Mouse (Mus musculus) liver, embryonic 15.5 days (tissue): ENCODE results near the gene Plch2. TPM values are rescaled to one million over a fixed set of nuclear protein-coding genes. Genes with fewer than 3 reads are reported as not detected.
A peak's percentile ranks its signal among the peaks of the same experiment; 100 is the strongest.

ENCODE experiments used
- ATAC-seq: fragments of 200-750 bp; cut with Nextera tagmentation; 2 replicates; pipeline ENCODE4 v1.8.0; 2017; ENCODE audit warnings: moderate number of reproducible peaks, mild to moderate bottlenecking, moderate library complexity; ENCODE audit not compliant: insufficient read depth
- H3K27ac ChIP-seq: fragments of 300-500 bp; sonication (generic); replicated peaks from 2 replicates; pipeline ENCODE4 v1.5.1; 2015; ENCODE audit warnings: mild to moderate bottlenecking, inconsistent platforms
- H3K27me3 ChIP-seq: fragments of 300-500 bp; sonication (generic); 2 replicates; pipeline ENCODE4 v1.6.1; 2015; ENCODE audit warnings: mild to moderate bottlenecking, inconsistent platforms
- H3K36me3 ChIP-seq: fragments of 300-500 bp; sonication (generic); replicated peaks from 2 replicates; pipeline ENCODE4 v1.6.1; 2015; ENCODE audit warnings: moderate library complexity, mild to moderate bottlenecking, inconsistent platforms
- H3K4me1 ChIP-seq: fragments of 300-500 bp; sonication (generic); replicated peaks from 2 replicates; pipeline ENCODE4 v1.6.1; 2015; ENCODE audit warnings: inconsistent platforms
- H3K4me2 ChIP-seq: fragments of 300-500 bp; sonication (generic); 2 replicates; pipeline ENCODE4 v1.6.1; 2015; ENCODE audit warnings: moderate library complexity, mild to moderate bottlenecking, inconsistent platforms
- H3K4me3 ChIP-seq: fragments of 300-500 bp; sonication (generic); replicated peaks from 2 replicates; pipeline ENCODE4 v1.5.1; 2015; ENCODE audit warnings: mild to moderate bottlenecking, inconsistent platforms
- H3K9ac ChIP-seq: fragments of 300-500 bp; sonication (generic); 2 replicates; pipeline ENCODE4 v1.6.1; 2015; ENCODE audit warnings: moderate library complexity, mild to moderate bottlenecking, inconsistent platforms
- H3K9me3 ChIP-seq: fragments of 300-500 bp; sonication (generic); replicated peaks from 2 replicates; pipeline ENCODE4 v1.6.1; 2016; ENCODE audit warnings: inconsistent platforms
- WGBS: fragments of 180-500 bp; shearing (Covaris S2); methylation state at CpG from one replicate; pipeline ENCODE4 v1.1.7; 2015; ENCODE audit warnings: mixed read lengths; ENCODE audit not compliant: insufficient replicate concordance; 5-methylcytosine and 5-hydroxymethylcytosine counted together
- polyA plus RNA-seq: library from polyadenylated mRNA; unstranded; fragments of >200 nt; fragmentation: Nextera tagmentation; extraction: Ambion mirVana; gene quantifications from 2 replicates; pipeline ENCODE4 v1.2.1, GENCODE M21; 2015

The Plch2 gene
- polyA plus RNA-seq, 1 experiment from 2014 or later, result not detected

DNA sequence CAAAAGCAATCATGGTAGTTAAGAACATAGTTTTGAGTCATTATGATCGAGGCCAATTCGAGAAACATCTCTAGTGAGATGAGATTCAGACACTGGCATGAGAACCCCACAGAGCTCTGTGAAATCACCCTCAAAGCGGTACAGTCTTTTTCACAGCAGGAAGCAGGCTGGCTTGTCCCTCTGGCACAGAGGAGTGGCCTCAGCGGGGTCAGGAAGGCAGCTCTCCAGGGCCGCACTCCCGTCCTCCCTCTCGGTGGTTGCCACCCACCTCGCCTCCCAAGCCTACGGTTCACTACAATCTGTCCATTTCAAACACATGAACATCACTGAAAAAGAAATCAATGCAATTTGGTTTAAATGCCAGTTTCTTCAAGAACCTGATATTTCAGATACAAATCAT, 17.8 kb upstream of the Plch2 start:
- 80% methylated on average over 9 of the region's 9 CpGs for WGBS
- H3K9me3 ChIP-seq, result no peaks in the 10 kb centered on the region
- peaks cover 98% of the 10 kb centered on the region for H3K36me3 ChIP-seq
- H3K27me3 ChIP-seq, result no peaks in the 10 kb centered on the region
- H3K4me1 ChIP-seq, result peaks cover 5% of the 10 kb centered on the region; the same call in 1 of the 2 replicates
- no peak overlapping the region for H3K4me3 ChIP-seq
- no peak overlapping the region for H3K9ac ChIP-seq
- no peak overlapping the region for H3K27ac ChIP-seq
- no peak overlapping the region for H3K4me2 ChIP-seq
- no peak for ATAC-seq

DNA sequence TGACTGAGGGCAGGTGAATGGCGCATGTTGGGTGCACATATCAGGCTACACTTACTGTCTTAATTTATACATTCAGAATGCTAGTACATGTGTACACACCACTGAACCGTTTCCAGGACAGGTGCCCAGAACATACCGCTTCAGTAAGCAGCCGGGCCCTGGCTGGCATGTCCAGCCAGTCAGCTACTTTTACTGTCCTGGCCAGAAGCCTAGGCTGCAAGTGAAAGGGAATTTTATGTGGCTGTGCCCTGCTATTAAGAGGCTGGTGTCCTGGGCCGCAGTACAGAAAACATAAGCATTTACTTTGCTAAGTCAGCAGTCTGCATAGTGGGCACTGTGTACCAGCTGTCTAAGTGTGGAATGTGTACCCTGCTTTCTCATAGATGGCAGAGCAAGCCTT, 14.3 kb upstream of the Plch2 start:
- Histone ChIP-seq H3K9me3 (no peaks in the 10 kb centered on the region), H3K4me2 (no peak overlapping the region), H3K27ac (no peak overlapping the region), H3K4me3 (no peak overlapping the region), H3K27me3 (no peaks in the 10 kb centered on the region), H3K36me3 (peaks cover 81% of the 10 kb centered on the region), H3K9ac (no peak overlapping the region), H3K4me1 (peaks cover 34% of the 10 kb centered on the region)
- 86% methylated on average over 5 of the region's 5 CpGs for WGBS
- no peak for ATAC-seq

DNA sequence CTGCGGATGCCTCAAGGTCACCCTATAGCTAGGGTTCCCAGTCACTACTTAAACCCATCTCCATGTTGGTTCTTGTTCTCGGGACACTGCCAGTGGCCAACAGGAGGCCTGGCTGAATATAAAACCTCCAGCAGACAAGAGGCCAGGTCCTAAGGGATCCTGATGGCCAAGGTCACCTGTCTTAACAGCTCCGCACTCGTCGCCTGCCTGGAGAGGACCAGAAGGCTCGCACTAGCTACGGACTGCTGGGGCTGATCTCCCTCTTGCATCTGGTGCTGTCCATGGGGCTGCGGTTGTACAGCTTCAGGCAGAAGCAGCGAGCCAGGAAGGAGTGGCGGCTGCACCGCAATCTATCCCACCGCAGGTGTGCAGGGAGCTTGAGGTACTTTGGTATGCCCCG, 13.6 kb upstream of the Plch2 start:
- Histone ChIP-seq H3K27me3 (no peaks in the 10 kb centered on the region), H3K9ac (no peak overlapping the region), H3K4me2 (no peak overlapping the region), H3K27ac (no peak overlapping the region), H3K4me3 (no peak overlapping the region), H3K4me1 (peaks cover 36% of the 10 kb centered on the region), H3K9me3 (no peaks in the 10 kb centered on the region), H3K36me3 (peaks cover 73% of the 10 kb centered on the region)
- 86% methylated on average over 13 of the region's 13 CpGs for WGBS
- no peak for ATAC-seq

DNA sequence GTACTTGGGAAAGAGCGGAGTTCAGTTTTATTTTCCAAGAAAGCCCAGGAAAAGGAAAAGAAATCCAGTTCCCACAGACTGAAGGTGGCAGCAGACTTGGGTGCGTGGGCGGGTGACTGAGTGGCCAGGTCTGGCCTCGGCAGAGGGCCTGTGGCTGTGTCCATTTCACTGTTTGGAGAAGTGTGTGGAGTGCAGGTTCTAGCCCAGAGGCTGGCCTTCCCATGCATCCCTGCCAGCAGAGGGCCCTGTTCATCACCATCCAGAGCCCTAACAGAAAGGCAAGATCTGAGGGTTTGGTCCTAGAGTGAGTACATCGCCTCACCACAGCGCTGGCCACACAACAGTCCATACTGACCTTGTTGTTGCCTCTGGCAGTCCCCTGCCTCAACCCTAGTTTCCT, 12.6 kb upstream of the Plch2 start:
- ATAC-seq, result no peak
- H3K9ac ChIP-seq, result no peak overlapping the region
- peaks cover 35% of the 10 kb centered on the region for H3K4me1 ChIP-seq
- no peak overlapping the region for H3K27ac ChIP-seq
- H3K4me3 ChIP-seq, result no peak overlapping the region
- 81% methylated on average over 6 of the region's 6 CpGs for WGBS
- H3K27me3 ChIP-seq, result no peaks in the 10 kb centered on the region
- H3K36me3 ChIP-seq, result peaks cover 63% of the 10 kb centered on the region
- no peaks in the 10 kb centered on the region for H3K9me3 ChIP-seq
- no peak overlapping the region for H3K4me2 ChIP-seq

DNA sequence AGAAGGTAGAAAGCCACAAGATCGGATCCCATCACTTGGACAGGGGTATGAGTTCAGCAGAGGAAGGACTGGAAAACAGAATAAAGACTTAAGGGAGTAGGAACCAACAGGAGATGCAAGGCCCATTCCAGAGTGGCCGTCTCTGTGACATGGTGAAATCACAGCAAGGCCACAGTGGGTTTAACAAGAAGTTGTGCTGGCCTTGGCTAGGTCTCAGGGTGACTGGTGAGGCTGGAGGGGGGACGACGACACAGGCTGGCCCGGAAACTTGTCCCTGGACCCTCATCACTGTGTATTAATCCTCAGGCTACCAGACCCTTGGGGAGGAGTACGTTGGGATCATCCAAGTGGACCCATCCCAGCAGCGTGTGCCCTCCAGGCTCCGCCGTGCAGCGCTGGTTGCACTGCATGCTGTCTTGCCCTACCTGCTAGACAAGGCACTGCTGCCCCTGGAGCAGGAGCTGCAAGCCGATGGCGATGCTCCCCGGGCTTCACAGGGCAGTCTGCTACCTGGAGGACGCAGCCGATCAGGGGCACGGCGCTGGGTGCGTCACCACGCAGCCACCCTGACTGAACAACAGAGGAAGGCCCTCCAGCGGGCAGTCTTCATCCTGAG, 11.9 kb upstream of the Plch2 start:
- Histone ChIP-seq H3K9ac (peak overlapping the region; percentile 81; the same call in 1 of the 2 replicates), H3K27ac (no peak overlapping the region), H3K4me2 (peak overlapping the region; percentile 97; the same call in 1 of the 2 replicates), H3K27me3 (no peaks in the 10 kb centered on the region), H3K4me3 (peak overlapping the region; percentile 73), H3K4me1 (peaks cover 35% of the 10 kb centered on the region), H3K9me3 (no peaks in the 10 kb centered on the region), H3K36me3 (peaks cover 56% of the 10 kb centered on the region)
- ATAC-seq, result no peak
- 90% methylated on average over 20 of the region's 20 CpGs for WGBS

DNA sequence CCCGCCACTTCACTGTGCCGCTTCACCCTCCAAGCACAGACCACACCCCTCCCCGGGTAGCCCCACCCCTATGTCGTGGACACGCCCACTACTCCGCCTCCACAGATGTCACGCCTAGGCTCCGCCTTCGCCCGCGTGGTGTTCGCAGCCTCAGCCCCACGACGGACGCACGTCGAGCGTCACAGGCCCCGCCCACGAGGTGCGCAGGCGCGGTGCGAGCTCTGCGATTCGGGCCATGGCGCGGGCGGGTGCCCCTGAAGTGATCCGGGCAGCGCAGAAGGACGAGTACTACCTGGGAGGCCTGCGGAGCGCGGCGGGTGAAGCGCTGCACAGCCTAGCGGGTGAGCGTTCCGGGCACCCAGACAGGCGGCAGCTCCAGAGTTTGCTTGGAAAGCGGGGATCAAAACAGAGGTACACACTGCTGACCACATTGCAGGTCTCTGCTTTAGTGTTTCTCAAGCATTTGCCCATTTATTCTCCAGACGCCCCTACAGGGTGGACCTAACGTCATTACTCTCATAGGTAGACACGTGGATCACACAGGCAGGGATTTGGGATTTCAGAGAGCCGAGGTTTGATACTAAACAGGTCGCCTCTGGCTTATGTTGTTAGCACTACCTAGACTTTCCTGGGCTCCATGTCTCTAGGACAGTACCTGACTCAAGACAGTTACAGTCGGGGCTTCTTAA, 10.4 kb upstream of the Plch2 start, which contains the start of gene Pex10:
TSS of gene Pex10 (plus strand) at position 183 of the 689 bp plus-strand sequence.
- Histone ChIP-seq H3K9me3 (no peaks in the 10 kb centered on the region), H3K27me3 (peaks cover 8% of the 10 kb centered on the region), H3K9ac (peak within 1 kb of the TSS; percentile 81), H3K4me3 (peak within 1 kb of the TSS; percentile 73), H3K4me2 (peak within 1 kb of the TSS; percentile 97), H3K36me3 (peaks cover 41% of the 10 kb centered on the region), H3K27ac (peak within 1 kb of the TSS; percentile 84), H3K4me1 (peaks cover 35% of the 10 kb centered on the region)
- ATAC-seq, result peak; percentile 92
- under 1% methylated on average over 48 of the region's 48 CpGs for WGBS

DNA sequence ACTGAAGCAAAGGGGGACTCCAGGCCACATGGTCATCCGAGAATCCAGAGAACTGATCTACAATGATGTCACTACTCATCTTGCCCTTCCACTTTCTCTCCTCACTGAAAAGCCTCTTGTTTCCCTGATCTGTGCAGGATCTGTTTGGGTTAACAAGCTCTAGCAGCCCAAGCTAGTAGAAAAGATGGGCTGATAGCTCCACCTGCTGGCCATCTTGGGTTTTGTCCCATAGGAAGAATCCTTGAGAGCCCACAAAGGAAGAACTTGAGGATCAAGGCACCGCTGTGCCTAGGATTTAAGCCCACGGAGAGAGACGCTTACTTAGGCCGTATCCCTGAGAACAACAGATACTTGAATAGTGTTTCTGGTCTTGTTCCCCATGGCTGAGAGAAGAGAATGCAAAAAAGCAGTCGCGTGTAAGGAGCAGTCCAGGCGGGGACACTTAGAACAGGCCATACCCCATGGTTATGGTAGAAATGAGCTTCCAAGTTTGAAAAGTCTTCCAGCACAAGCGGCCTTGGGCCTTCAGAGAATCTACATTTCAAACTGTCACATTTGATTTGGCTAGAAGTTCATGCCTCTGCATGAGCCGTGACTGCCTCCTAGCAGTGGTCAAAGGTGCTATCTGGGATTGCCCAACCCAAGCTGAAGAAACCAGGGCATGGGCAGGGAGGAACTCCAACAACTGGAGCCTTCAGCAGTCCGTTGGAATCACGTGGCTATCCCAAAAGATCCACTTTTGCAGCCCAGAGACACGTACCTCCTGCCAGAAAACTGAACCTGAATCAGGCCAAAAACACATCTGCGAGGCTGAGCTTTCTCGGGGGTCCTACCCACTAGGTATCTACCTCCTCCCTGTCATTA, 9.6 kb upstream of the Plch2 start:
- peak overlapping the region; percentile 44 for H3K9ac ChIP-seq
- H3K4me3 ChIP-seq, result peak overlapping the region; percentile 73
- peak overlapping the region; percentile 97 for H3K4me2 ChIP-seq
- peak overlapping the region; percentile 84 for H3K27ac ChIP-seq
- peak; percentile 57 for ATAC-seq
- WGBS, result 2% methylated on average over 15 of the region's 15 CpGs
- H3K27me3 ChIP-seq, result peaks cover 9% of the 10 kb centered on the region
- H3K4me1 ChIP-seq, result peaks cover 35% of the 10 kb centered on the region
- H3K9me3 ChIP-seq, result no peaks in the 10 kb centered on the region
- peaks cover 33% of the 10 kb centered on the region for H3K36me3 ChIP-seq

DNA sequence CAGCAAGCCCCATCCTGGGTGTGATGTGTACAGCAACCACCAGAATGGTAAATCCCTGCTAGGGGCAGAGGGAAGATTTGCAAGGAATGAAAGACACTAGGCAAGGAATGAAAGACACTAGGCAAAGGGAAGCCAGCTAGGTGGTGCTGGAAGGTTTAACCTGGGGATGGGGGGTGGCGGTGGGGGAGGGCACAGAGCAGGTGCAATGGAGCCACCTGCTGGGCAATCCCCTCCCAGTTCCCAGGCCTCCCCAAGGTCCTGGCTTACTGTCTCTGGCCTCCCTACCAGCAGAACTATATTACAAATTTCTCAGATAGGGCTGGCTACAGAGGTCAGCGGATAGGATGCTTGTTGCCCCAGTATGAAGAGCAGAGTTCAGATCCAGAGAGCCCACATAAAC, 7.9 kb upstream of the Plch2 start:
- Histone ChIP-seq H3K36me3 (peaks cover 16% of the 10 kb centered on the region), H3K27me3 (peaks cover 9% of the 10 kb centered on the region), H3K4me2 (no peak overlapping the region), H3K9me3 (no peaks in the 10 kb centered on the region), H3K4me1 (peaks cover 35% of the 10 kb centered on the region), H3K27ac (no peak overlapping the region), H3K9ac (no peak overlapping the region), H3K4me3 (no peak overlapping the region)
- ATAC-seq, result no peak
- WGBS, result 55% methylated on average over 2 of the region's 2 CpGs

DNA sequence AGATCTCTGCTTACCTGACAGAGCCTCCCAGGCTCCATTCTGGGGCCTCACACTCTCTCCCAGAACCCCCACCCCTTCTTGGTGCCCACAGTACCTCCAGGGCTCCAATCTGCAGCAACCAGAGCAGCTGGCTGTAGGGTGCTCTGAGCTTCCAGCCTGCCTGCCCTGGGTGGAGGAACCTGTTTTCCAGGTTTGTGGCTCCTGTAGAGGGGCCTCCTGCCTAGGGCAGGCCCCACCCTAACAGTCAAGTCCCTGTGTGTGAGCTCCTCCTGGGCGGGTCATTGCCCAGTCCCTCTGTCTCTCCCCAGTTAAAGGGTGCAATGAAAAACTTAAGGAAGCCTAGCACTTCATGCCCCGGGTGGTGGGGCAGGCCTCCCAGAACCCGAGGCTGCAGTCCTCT, 7.3 kb upstream of the Plch2 start:
- ATAC-seq, result no peak
- Histone ChIP-seq H3K9me3 (no peaks in the 10 kb centered on the region), H3K4me2 (no peak overlapping the region), H3K27ac (no peak overlapping the region), H3K27me3 (peaks cover 12% of the 10 kb centered on the region), H3K4me1 (peaks cover 34% of the 10 kb centered on the region), H3K4me3 (no peak overlapping the region), H3K36me3 (peaks cover 11% of the 10 kb centered on the region), H3K9ac (no peak overlapping the region)
- 21% methylated on average over 3 of the region's 3 CpGs for WGBS

DNA sequence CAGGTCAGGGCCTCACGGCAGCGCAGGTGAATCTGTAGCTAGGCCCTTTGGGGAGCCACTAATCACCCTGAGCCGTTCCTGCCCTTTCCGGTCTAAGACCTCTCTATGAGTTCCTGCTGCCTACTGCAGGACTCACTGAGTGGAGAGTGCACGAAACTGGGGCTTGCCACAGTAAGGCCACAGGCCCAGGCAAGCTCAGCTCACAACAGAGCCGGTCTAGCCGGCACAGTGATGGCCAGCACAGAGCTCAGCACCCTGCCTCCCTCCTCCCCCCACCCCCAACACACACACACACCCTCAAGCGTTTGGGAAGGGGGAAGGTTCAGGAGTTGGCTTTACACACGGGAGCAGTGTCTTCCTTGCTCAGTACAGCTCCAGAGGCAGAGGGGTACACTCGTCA, 1.7 kb upstream of the Plch2 start:
- Histone ChIP-seq H3K27me3 (peaks cover 40% of the 10 kb centered on the region), H3K9me3 (no peaks in the 10 kb centered on the region), H3K4me1 (no peaks in the 10 kb centered on the region), H3K4me3 (no peak overlapping the region), H3K36me3 (no peaks in the 10 kb centered on the region), H3K4me2 (no peak overlapping the region), H3K27ac (no peak overlapping the region), H3K9ac (no peak overlapping the region)
- no peak for ATAC-seq
- 39% methylated on average over 10 of the region's 10 CpGs for WGBS

DNA sequence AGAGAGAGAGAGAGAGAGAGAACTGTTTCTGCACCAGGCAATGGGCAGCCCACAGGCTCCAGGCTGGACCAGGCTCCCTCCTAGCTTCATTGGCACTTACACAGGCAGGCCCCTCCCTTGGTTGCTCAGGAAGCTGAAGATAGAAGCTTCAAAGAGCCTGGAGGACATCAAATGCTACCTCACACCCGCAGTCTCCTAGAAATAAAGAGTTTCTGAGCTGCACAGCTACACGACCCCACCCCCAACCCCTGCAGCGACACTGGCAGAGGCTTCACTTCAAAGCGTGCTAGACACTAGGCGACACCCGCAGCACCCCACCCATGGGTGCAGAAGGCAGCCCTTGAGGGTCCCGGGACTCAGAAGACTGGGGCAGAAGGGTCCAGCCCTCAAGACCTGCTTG, 6.5 kb downstream of the Plch2 start:
- Histone ChIP-seq H3K4me3 (no peak overlapping the region), H3K9ac (no peak overlapping the region), H3K4me1 (no peaks in the 10 kb centered on the region), H3K27me3 (peaks cover 31% of the 10 kb centered on the region), H3K36me3 (no peaks in the 10 kb centered on the region), H3K9me3 (no peaks in the 10 kb centered on the region), H3K27ac (no peak overlapping the region), H3K4me2 (no peak overlapping the region)
- no peak for ATAC-seq
- WGBS, result 58% methylated on average over 7 of the region's 7 CpGs
